Mouse (Mus musculus) spleen, adult 12 weeks (tissue): Measurements from ENCODE around the gene Pglyrp2.
A peak's percentile ranks its signal among the peaks of the same experiment; 100 is the strongest.

ENCODE experiments used
- DNase-seq: peaks from one replicate; pipeline ENCODE4 v3.0.0; 2022; ENCODE audit warnings: low spot score

The Pglyrp2 gene

DNA sequence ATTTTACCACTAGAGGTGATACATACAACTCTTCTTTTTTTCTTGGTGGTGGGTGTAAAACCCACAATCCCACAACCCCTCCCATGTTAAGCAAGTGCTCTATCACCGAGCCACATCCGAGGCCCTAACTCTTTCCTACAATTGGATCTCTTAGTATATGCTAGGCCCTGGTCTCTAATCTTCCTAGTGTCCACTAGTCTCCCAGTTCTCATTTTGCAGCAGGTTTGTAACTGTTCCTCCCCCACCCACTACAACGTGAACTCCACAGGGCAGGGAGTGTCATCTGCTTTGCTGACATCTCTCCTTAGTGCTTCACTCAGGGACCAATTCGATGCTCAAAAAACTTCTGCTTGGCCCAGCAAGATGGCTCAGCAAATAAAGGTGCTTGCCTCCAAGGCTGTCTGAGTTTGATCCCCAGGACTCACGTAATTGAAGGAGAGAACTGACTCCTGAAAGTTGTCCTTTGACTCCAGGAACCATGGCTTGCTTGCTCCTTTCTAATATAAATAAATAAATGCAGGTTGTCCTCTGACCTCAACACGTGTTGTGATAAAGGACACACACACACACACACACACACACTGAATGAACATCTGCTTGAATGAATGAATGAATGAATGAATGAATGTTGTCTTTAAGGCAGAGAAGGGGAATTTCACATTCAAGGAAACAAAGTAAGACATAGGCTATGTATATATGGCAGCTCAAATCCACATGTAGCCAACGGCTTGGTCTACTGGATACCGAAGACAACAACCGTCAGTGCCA, 21.8 kb downstream of the Pglyrp2 start:
- DNase-seq = no peak

DNA sequence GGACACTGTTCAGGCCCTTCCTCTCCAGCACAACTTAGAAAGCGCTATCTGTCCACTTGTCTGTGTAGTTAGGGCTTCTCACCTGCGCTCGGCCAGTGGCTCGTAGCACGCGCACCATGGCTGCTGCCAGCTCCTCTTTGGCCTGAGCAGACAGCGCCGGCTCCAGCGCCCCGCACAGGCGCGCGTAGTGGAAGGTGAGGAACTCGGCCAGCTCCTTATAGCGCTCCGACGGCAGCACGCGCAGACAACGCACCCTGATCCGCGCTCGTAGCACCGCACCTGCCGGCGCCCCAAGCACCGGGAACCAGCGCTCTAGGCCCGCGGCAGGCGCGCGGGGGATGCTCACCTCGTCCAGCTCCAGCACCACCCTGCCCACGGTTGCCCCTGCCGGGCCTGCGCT, 27.7 kb downstream of the Pglyrp2 start:
- no peak for DNase-seq

DNA sequence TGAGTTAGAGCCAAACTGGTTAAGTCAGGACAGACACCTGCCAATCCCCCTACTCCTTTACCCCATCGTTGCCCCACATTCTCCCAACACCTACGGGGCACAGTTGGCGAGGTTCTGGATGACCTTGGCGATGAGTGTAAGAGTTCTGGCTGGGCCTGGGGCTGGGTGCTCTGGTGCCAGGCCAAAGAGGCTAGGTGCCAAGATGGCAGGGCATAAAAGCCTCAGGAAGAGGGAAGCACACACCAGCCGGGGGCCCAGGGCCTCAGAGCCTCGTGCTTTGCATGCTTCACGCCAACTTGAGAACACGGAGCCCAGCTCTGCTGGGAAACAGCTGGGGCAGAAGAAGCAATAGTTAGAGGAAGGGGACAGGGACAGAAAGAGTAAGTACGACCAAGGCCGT, 30.0 kb downstream of the Pglyrp2 start:
- DNase-seq = no peak

DNA sequence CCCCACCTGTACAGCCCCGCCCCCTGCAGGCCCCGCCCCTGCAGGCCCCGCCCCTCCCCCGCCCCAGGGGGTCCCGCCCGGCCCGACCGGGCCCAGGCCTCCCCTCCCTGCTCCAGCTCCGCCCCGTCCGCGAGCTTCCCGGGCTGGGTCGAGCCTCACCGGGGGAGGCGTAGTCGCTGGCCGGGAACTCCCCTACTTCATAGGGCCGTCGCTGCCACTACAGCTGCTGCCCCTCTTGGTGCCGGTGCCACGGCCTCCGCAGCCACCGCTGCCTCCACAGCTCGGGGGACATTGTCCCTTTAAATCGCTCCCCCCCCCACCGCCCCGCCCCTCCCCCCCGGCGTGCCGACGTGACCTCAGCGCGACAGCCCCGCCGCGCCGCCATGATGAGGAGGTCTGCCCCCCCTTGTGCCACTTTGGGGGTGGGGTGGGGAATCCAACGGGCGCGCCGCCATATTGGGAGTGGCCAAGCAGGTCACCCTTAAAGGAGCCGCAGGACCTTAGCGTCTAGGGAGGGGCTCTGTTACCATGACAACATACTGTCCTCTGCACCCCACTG, 34.8 kb downstream of the Pglyrp2 start, which contains the start of gene Wiz:
Gene Wiz (minus strand): TSS at position 339 of the 559 bp plus-strand sequence.
- peak; percentile 77 for DNase-seq

DNA sequence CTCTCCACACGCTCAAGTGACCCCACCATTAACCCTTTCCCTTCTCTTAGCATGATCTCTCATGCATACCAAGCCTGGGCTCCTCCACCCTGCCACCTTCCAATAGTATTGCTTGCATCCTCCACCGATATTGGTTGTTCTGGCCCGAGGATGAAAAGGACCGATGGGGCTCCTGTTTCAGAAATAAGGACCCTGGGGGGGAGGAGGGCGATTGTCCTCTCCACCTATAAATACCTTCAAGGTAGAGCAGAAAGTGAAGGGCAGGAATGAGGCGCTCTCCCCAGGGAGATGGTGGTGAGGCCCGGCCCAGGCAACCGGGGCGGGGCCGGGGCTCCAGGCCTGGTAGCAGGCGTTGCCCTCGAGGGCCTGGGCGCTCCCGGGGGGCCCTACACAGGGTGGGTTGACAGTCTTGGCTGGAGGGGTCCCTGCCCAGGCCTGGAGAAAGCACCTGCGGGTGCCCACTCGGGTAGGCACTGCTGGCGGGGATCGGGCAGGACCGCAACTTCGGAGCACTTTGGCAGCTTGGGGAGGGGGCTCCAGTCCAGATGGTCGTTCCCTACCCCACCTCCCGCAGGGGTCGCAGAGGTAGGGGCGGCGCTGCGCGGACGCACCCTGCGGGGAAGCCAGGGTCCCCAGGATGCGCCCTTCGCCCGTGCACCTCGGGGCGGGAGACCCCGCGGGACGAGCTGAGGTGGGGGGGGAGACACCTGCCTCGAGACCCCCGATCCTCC, 35.4 kb downstream of the Pglyrp2 start:
- DNase-seq = no peak

DNA sequence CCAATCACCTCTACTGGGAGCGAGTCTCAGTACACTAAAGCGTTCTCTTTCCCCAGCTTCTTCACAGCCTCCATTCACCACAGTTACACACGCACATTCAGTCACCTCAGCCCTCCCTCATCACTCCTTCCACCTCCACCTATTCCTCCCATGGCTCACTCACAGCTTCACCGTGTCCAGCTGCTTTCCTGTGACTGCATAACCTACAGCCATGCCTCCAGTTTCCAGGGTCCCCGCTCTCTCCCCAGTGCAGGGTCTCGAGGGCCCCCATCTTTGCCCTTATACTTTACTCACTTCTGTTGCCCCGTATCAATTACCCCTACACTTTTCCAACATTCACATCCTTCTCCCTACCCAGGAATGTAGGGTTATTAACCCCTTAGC, 36.0 kb downstream of the Pglyrp2 start:
- no peak for DNase-seq

DNA sequence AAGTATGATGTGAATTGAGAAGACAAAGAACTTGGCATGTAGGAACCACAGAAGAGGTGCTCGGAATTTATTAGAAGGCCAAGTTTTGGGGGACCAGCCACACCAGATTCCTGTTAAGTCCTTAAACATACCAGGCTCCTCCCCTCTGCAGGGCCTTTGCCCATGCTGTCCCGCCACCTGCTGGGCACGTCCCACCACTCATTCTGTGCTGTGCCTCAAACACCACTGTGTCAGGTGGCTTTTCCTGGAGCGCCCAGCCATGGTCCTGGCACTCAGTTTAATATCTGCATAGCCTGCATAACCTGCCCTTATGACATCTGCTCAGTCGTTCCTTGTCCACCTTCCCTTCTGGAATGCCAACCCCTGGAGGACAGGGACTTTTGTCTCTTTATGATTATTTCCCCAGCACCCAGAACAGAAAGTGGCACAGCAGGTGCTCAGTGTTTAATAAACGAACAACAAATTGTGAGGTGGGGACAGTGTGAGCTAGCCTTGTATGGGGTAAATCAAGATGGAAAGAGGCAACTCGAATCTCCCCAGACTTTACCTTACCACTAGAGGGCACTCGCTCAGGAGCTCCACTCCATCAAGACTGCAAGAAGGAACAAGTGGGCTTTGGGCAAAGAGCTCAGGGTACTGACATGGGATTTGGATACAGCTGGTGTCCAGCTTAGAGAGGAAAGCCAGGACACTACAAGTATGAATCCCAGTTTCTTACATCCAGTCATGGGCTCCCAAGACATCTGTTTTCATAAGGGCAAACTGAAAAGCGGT, 37.1 kb downstream of the Pglyrp2 start:
- peak; percentile 37 for DNase-seq

DNA sequence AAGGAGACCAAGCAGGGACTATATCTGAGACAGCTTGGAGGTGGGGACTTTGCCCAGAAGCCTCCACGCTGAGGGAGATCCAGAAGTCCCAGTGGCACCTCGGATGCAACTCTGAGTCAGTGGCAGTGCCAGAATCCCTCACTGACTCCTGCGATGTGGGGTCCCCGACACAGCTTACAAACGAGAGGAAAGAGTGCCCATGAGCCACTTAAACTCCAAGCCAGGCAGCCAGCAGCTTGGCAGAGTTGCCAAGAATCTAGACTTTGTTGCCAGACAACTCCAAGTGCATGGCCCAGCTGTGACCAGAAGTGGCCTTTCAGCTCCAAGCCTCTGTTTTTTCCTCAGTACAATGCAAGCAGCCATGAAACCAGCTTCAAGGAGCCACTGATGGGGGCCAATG, 40.3 kb downstream of the Pglyrp2 start:
- DNase-seq = no peak

DNA sequence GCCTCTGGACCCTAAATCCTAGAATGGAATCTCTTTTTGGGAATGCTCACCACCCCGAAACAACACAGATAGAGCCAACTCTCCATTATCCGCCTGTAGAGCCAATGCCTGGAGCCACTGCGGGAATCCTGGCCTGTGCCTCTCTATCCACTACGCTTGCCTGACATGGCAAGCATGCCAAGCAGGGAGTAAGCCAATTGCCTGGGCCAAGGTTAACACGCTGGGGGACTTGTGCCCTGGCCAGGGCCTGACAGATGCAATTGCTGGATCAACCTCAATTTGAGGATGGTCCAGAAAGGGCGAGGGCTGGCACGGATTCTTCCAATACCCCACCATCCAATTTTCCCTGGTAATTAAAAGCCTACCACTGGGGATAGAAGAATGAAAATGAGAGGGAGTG, 41.4 kb downstream of the Pglyrp2 start:
- no peak for DNase-seq

DNA sequence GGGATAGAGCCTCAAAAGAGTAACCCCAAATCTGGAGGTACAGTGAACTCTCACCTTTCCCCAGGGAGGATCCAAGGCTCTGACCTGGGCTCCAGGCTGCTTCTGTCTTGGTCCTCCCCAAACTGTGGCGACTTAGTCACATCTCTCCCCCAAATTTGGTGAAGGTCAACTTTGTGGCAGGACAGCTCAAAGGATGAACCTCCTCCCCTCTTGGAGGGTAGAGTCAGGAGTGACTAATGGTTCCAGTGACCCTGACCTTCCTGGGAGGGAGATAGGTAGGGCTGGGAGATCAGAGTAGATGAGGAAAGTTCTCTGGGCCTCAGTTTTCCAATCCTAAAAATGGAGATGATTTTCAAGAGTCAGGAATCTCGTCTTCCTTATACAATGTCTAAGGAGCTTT, 45.2 kb downstream of the Pglyrp2 start:
- DNase-seq = no peak

DNA sequence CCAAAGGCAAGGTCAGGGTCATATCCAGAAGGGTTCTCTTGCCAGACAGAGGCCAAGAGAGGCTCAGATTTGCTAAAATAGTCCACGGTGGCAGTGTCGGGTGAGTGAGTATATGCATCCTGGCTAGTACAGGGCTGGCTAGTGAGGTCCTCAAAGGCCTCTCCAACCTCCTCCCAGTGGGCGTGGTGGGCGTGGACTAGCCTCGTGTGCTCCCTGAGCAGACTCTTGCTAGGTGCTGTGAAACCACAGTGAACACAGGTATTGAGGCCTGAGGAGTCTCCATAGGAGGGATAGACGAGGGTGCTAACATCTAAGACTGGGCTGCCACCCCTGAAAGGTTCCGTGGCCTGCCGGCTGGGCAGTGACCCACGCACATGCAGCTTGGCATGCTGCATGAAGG, 46.8 kb downstream of the Pglyrp2 start:
- no peak for DNase-seq

DNA sequence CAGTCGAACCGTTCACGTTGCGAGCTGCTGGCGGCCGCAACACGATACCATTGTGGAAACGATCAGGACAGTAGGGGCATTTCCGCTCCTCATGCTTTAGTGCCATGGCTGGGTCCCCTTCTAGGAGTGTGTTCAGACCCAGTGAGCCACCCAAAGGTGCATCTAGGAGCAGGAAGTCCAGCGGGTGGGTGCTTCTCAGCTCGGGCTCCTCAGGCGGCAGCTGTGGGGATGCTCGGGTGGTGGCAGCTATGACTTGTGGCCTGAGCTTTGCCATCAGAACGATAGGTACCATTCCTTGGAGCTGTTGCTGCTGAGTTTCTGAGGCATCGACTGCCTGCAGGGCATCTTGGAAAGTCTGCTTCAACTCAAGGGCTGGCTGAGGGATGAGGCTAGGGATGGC, 47.5 kb downstream of the Pglyrp2 start:
- no peak for DNase-seq

DNA sequence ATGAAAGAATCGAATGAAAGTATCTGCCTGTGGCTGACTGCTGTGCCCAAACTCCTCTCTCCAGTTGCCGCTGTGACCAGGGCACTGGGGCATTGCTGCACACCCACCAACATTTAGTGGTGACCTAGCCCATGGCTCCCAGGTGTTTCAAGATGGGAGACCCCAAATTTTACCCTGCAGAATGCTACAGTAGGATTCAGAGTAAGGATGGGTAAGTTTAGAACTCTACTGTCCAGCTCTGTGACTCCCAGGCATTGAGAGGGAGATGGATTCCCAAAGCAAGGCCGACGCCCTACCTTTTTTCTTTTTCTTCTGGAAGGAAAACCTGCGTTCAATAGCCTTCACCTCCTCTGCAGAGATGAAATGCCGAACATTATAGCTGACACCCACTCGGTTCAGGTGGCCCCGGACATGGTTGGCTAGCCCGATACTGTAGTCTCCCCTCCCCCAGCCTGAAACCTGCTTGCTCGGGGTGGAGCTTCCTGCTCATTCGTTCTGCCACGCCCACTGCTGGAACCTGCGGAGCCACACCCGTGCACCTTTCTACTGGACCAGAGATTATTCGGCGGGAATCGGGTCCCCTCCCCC, 54.9 kb downstream of the Pglyrp2 start:
- no peak for DNase-seq

DNA sequence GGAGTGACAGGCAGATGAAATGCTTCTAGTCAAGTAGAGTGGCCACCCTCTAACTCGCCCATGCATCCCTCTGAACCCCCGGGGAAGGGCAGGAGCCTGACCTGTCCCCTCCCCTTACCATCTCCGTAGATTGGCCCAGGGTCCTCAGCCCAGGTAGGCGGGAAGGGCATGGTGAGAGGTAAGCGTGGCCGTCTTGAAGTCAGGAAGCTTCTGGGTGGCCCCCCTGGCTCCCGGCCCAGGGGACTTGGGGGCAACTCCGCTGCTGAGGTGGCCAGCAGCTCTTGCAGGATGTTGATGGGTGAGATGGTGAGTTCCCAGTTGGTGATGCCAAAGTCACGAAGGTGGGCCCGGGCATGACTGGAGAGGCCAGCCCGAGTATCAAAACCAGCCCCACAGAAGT, 56.3 kb downstream of the Pglyrp2 start:
- no peak for DNase-seq

DNA sequence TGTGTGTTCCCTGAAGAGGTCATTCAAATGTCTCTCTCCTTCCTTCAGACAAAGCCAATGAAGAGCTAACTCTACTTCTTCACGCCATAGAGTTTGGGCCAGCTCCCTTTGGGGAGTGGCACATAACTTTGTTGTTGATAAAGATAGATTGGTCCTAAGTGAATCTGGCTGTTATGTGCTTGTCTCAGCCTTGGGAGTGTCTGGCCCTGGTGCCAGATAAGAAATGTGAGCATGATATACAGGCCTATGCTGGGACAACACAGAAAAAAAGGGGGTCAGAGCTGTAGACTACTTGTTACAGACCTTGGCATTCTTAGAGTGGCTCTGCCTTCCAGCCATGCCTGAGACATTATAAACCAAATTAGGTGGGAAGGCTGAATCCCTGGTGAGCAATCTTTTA, 58.7 kb downstream of the Pglyrp2 start:
- no peak for DNase-seq

DNA sequence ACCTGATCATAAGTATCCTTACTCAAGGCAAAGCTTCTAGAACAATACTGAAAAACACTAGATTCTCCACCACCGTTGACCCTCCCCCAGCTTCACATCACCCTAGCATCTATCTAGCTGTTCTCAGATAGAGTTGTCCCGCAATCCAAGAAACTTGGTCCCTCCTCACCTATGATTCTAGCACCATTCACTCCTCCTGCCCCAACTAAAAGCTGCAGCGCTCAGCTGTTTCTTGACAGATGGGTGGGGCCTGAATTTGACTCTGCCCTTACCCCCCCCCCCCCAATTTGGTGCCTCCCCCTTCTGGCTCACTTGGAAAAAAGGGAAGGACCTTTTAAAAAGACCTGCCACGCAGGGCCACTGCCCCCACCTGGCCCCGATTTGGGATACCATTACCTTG, 59.1 kb downstream of the Pglyrp2 start:
- no peak for DNase-seq

DNA sequence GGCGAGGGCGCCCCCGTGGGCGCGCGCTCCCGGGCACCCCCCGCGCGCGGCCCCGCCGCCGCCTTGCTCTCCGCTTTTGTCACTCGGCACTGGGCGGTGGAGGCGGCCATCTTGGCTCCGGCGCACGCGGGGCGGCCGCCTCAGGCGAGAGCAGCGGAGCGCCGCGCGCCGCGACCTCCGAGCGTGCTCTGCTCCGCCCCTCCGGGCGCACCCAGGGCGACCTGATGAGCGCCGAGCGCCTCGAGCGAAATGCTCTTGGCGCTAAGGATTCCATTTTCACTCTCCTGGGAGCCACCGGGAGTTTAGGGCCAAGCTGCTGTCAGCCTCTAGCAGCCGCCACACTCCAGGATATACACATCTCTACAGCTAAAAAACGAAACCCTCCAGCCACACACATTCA, 59.6 kb downstream of the Pglyrp2 start:
- peak; percentile 80 for DNase-seq

DNA sequence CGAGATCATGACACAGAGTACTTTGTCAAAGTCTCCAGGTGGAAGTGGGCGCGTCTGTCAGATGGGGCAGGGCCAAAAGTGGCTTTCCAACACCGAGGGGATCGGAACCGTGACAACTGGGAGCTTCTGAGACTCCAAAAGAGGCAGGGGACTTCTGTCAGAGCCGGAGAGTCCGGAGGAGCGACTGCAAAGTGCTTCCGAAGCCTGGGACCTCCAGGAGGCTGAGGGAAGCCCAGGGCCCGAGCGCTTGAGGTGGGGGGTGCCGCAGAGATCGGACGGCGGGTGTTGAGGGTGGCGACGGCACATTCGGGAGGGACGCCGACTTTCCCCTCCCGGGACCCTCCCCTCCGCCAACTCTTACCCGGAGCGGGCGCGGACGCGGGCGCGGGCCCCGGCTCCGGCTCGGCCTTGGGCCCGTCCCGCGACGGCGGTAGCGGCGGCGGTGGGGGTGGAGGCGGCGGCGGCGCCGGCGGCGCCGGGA, 60.1 kb downstream of the Pglyrp2 start:
- no peak for DNase-seq

DNA sequence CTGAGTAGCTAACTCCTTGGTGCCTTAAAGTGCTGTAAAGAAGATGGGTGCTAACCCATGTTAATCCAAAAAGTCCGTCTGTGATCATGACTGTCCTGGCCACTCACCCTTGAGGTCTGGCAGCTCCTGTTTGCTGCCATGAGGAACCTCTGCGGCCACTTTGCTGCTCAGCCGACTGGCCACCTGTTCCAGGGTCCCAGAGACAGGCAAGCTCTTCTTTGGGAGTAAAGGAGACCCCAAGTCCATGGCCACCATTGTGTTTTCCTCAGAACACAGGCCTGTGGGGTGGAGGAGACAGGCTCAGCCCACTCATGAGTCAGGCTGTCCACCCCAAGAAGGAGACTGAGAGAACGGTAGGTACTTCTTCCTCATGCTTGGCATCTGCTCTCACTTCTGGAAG, 61.3 kb downstream of the Pglyrp2 start:
- DNase-seq = no peak
